Mouse (Mus musculus) limb, embryonic 13.5 days (tissue): ENCODE results near the gene Aldh1a2. TPM values are rescaled to one million over a fixed set of nuclear protein-coding genes. Genes with fewer than 3 reads are reported as not detected.

Experiments used
- ATAC-seq: fragments of 200-750 bp; cut with Nextera tagmentation; 2 replicates; pipeline ENCODE4 v1.8.0; 2017; ENCODE audit warnings: low read depth, moderate number of reproducible peaks, moderate TSS enrichment; ENCODE audit not compliant: low FRiP score
- H3K27ac ChIP-seq: fragments of 300-500 bp; sonication (generic); 2 replicates; pipeline ENCODE4 v1.5.1; 2015; ENCODE audit warnings: inconsistent platforms, mild to moderate bottlenecking, moderate library complexity
- H3K27me3 ChIP-seq: fragments of 300-500 bp; sonication (generic); 2 replicates; pipeline ENCODE4 v1.6.1; 2015; ENCODE audit warnings: mild to moderate bottlenecking, inconsistent platforms
- H3K36me3 ChIP-seq: fragments of 300-500 bp; sonication (generic); 2 replicates; pipeline ENCODE4 v1.6.1; 2015; ENCODE audit warnings: inconsistent platforms, mild to moderate bottlenecking, moderate library complexity
- H3K4me1 ChIP-seq: fragments of 300-500 bp; sonication (generic); 2 replicates; pipeline ENCODE4 v1.6.1; 2015; ENCODE audit warnings: inconsistent platforms
- H3K4me2 ChIP-seq: fragments of 300-500 bp; sonication (generic); replicated peaks from 2 replicates; pipeline ENCODE4 v1.6.1; 2015; ENCODE audit warnings: inconsistent platforms, mild to moderate bottlenecking, moderate library complexity
- H3K4me3 ChIP-seq: fragments of 300-500 bp; sonication (generic); 2 replicates; pipeline ENCODE4 v1.5.1; 2015; ENCODE audit warnings: moderate library complexity, mild to moderate bottlenecking, inconsistent platforms
- H3K9ac ChIP-seq: fragments of 300-500 bp; sonication (generic); 2 replicates; pipeline ENCODE4 v1.6.1; 2015; ENCODE audit warnings: mild to moderate bottlenecking, inconsistent platforms
- H3K9me3 ChIP-seq: fragments of 300-500 bp; sonication (generic); 2 replicates; pipeline ENCODE4 v1.6.1; 2016; ENCODE audit warnings: inconsistent platforms
- WGBS: fragments of 180-500 bp; shearing (Covaris S2); methylation state at CpG from one replicate; pipeline ENCODE4 v1.1.7; 2015; 5-methylcytosine and 5-hydroxymethylcytosine counted together
- polyA plus RNA-seq: library from polyadenylated mRNA; unstranded; fragments of >200 nt; fragmentation: Nextera tagmentation; extraction: Ambion mirVana; gene quantifications from 2 replicates; pipeline ENCODE4 v1.2.1, GENCODE M21; 2015

The Aldh1a2 gene
- polyA plus RNA-seq, 1 experiment from 2014 or later, result 119 TPM

DNA sequence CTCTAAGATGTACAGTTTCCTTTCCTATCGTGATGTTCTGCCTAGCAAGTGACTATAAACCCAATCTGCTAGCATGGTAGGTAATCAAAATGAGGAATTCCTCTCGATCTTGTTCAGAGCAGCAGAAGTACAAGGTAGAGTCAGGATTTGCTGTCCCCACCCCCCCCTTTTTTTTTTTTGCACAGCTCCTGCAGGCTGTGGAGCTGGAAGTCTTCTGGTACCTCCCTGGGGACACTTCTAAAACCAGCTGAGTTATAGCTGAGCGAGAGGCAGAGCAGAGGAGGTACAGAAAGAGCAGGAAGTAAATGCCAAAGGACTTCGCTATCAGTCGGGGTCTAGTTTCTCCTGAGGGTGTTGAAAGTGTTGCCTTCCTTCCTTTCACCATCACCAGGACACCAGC, 124.5 kb downstream of the Aldh1a2 start:
- Histone ChIP-seq H3K36me3 (no peaks in the 10 kb centered on the region), H3K4me3 (no peak overlapping the region), H3K27ac (no peak overlapping the region), H3K9me3 (no peaks in the 10 kb centered on the region), H3K9ac (no peak overlapping the region; the same call in 1 of the 2 replicates), H3K4me2 (no peak overlapping the region), H3K4me1 (peaks cover 28% of the 10 kb centered on the region), H3K27me3 (peaks cover 40% of the 10 kb centered on the region)
- 41% methylated on average over 5 of the region's 5 CpGs for WGBS
- no peak for ATAC-seq

Other genes starting within 250 kb of the Aldh1a2 start
- 0.43 and 0.62 TPM in 2 replicates for gene Aqp9, start 47.1 kb upstream of the Aldh1a2 start, polyA plus RNA-seq